Mouse (Mus musculus) liver, postnatal 0 days (tissue): ENCODE data around the gene Zfp346. TPM values are rescaled to one million over a fixed set of nuclear protein-coding genes. Genes with fewer than 3 reads are reported as not detected.

Experiments
- ATAC-seq: fragments of 200-750 bp; cut with Nextera tagmentation; 2 replicates; pipeline ENCODE4 v1.8.0; 2017; ENCODE audit warnings: mild to moderate bottlenecking, moderate library complexity
- DNase-seq: peaks from one replicate; pipeline ENCODE4 v3.0.0-alpha.2; 2016
- H3K27ac ChIP-seq: fragments of 300-500 bp; sonication (generic); 2 replicates; pipeline ENCODE4 v1.5.1; 2014; ENCODE audit warnings: antibody characterized with exemption, moderate library complexity, mild to moderate bottlenecking, low read depth
- H3K27me3 ChIP-seq: fragments of 300-500 bp; sonication (generic); 2 replicates; pipeline ENCODE4 v1.6.1; 2014; ENCODE audit warnings: low read length, control low read depth, mixed read lengths; ENCODE audit not compliant: insufficient read depth
- H3K36me3 ChIP-seq: fragments of 300-500 bp; sonication (generic); replicated peaks from 2 replicates; pipeline ENCODE4 v1.6.1; 2014; ENCODE audit warnings: mild to moderate bottlenecking, control low read depth, low read length, moderate library complexity, mixed read lengths; ENCODE audit not compliant: insufficient read depth
- H3K4me1 ChIP-seq: fragments of 300-500 bp; sonication (generic); 2 replicates; pipeline ENCODE4 v1.6.1; 2014; ENCODE audit warnings: antibody characterized with exemption, mild to moderate bottlenecking, control low read depth; ENCODE audit not compliant: insufficient read depth
- H3K4me2 ChIP-seq: fragments of 300-500 bp; sonication (generic); 2 replicates; pipeline ENCODE4 v1.6.1; 2014; ENCODE audit warnings: low read depth, mild to moderate bottlenecking, low read length, moderate library complexity, mixed read lengths
- H3K4me3 ChIP-seq: fragments of 300-500 bp; sonication (generic); 2 replicates; pipeline ENCODE4 v1.5.1; 2014; ENCODE audit warnings: low read depth, low read length
- H3K9ac ChIP-seq: fragments of 300-500 bp; sonication (generic); replicated peaks from 2 replicates; pipeline ENCODE4 v1.6.1; 2014; ENCODE audit warnings: mild to moderate bottlenecking, moderate library complexity
- H3K9me3 ChIP-seq: fragments of 300-500 bp; sonication (generic); 2 replicates; pipeline ENCODE4 v1.6.1; 2016; ENCODE audit warnings: mild to moderate bottlenecking, control low read depth, low read length, mixed read lengths
- CTCF ChIP-seq: sonication (generic); IDR thresholded peaks from 2 replicates; pipeline ENCODE4 v1.5.1; 2016; ENCODE audit warnings: antibody characterized with exemption, low read depth
- EP300 ChIP-seq: IDR thresholded peaks from 2 replicates; pipeline ENCODE4 v1.6.1; 2016; ENCODE audit warnings: antibody characterized with exemption, low read depth, mild to moderate bottlenecking
- WGBS: fragments of 180-500 bp; shearing (Covaris S2); extraction: QIAGEN DNeasy Blood & Tissue Kit; methylation state at CpG from one replicate; pipeline ENCODE4 v1.1.7; 2014; ENCODE audit not compliant: insufficient replicate concordance; 5-methylcytosine and 5-hydroxymethylcytosine counted together
- polyA plus RNA-seq: library from polyadenylated mRNA; unstranded; fragments of >200 nt; fragmentation: Nextera tagmentation; extraction: Ambion mirVana; gene quantifications from 2 replicates; pipeline ENCODE4 v1.2.1, GENCODE M21; 2015

Zfp346 gene
- polyA plus RNA-seq, 1 experiment from 2014 or later, result 3.6 TPM

- Histone ChIP-seq H3K27ac (no peak overlapping the region), H3K27me3 (no peaks in the 10 kb centered on the region), H3K4me2 (no peak overlapping the region), H3K9me3 (no peaks in the 10 kb centered on the region), H3K9ac (no peak overlapping the region), H3K4me3 (no peak overlapping the region), H3K4me1 (no peaks in the 10 kb centered on the region; the same call in 1 of the 2 replicates), H3K36me3 (peaks cover 18% of the 10 kb centered on the region)
- DNase-seq (no peak), ATAC-seq (peak; percentile 56)
- TF ChIP-seq CTCF (peak; percentile 71), EP300 (no peak)
- 11% methylated on average over 5 of the region's 5 CpGs for WGBS
Observed at GRCm38 (mm10) chr13:55135382-55135781, 30.3 kb downstream of the Zfp346 start.

DNA sequence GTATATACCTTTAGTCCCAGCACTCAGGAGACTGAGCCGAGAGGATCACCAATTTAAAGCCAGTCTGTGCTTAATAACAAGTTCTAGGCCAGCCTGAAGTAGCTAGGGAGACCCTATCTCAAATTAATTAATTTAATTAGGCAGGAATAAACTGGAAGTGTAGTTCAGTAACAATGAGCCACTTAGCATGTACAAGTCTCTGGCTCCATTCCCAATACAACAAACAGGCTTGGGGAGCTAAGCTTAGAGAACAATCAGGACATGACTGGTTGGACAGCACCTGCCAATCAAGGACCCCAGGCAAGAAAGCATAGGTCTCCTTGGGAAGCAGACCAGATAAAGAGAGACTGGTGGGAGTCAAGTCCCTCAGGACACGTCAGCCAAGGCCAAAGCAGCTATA lies 35.2 kb downstream of the Zfp346 start:
- H3K4me3 ChIP-seq, result no peak overlapping the region
- H3K27ac ChIP-seq, result no peak overlapping the region
- H3K36me3 ChIP-seq, result no peaks in the 10 kb centered on the region
- no peak for TF ChIP-seq EP300
- H3K4me1 ChIP-seq, result no peaks in the 10 kb centered on the region; the same call in 1 of the 2 replicates
- no peak overlapping the region for H3K4me2 ChIP-seq
- no peak overlapping the region for H3K9ac ChIP-seq
- no peaks in the 10 kb centered on the region for H3K9me3 ChIP-seq
- no peaks in the 10 kb centered on the region for H3K27me3 ChIP-seq
- ATAC-seq, result no peak
- WGBS, result 68% methylated on average over 2 of the region's 2 CpGs
- DNase-seq, result no peak

DNA sequence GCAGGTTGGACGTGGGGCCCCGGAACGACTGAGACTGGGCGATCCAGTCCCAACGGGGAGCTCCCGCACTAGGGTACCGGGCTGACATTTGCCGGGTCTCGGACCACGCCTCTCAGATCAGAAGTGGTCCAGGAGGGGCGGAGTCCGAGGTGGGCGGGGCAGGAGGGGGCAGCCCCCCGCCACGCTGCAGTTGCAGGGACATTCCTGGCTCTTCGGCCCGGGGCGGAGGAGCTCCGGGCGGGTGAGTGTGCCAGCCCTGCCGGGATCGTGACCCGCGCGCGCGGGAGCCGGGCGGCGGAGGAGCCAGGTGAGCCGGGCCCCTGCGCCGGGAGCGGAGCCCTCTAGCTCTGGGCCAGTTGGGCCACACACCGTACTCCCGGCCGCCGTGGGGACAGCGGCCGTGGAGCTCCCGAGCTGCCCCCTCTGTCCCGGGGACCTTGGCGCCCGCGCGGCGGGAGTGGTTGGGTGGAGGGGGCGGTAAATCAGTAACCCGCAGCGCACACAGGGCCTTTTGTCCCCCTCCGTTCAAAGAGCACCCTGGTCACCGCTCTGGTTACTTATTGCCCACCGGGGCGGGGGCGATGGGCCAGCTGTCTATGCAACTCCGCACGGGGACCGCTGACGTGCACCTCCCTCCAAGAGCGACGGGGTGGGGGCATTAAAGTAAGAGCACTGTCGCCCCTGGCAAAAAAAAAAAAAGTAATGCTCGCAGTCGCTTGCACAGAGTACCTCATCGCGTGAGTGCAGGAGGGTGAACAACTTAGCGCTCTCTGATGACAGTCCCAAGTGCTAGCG lies 47.7 kb downstream of the Zfp346 start, which contains the start of gene Fgfr4:
Gene Fgfr4, plus strand, starts transcription at position 20 of the 795 bp plus-strand sequence.
- peak within 1 kb of the TSS; percentile 52 for H3K4me3 ChIP-seq
- no peaks in the 10 kb centered on the region for H3K36me3 ChIP-seq
- H3K9me3 ChIP-seq, result no peaks in the 10 kb centered on the region
- H3K9ac ChIP-seq, result peak within 1 kb of the TSS; percentile 70
- ATAC-seq (peak; percentile 97), DNase-seq (peak; percentile 78)
- H3K27ac ChIP-seq, result peak within 1 kb of the TSS; percentile 95
- peaks cover 24% of the 10 kb centered on the region for H3K27me3 ChIP-seq
- no peak for TF ChIP-seq CTCF
- no peak for TF ChIP-seq EP300
- peak within 1 kb of the TSS; percentile 68 for H3K4me2 ChIP-seq
- 3% methylated on average over 61 of the region's 68 CpGs for WGBS
- H3K4me1 ChIP-seq, result no peaks in the 10 kb centered on the region

DNA sequence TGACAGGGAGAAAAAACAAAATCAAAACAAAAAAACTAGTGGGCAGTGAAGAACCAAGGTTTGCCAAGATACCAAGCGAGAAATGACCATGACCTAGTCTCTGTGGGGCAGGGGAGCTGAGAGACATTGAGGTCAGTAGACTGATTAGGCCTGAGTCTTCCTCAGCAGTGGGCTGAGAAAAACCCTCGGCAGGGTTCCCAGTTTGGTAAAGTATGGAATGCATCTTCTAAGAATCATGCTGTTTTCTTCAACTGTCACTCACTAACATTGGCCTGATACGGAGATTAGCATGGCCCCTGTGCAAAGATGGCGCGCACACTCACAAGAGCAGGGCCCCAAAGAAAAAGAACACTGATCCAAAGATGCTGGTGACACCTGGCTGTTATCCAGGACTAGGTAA lies 48.8 kb downstream of the Zfp346 start:
- ATAC-seq, result no peak
- H3K27ac ChIP-seq, result no peak overlapping the region; the same call in 1 of the 2 replicates

DNA sequence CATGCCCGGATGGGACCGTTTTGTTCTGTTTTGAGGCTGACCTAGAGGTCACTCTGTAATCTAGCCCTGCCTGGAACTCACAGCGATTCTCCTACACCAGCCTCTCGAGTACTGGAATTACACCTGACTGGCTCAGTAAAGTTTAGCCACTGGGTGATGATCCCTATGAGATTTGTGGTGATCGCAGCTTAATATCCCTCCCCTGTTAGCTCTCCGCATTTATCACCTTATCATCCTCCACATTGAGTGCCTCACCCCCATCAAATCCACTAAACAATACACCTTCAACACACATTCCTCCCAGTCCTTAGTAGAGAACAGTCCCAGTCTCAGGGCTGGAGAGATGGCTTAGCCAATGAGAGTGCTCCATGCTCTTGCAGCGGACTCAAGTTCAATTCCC lies 57.3 kb downstream of the Zfp346 start:
- WGBS, result 63% methylated on average over 7 of the region's 7 CpGs

More for the DNA sequence above, 48.8 kb downstream of the Zfp346 start:
- H3K9ac ChIP-seq, result no peak overlapping the region
- H3K36me3 ChIP-seq, result no peaks in the 10 kb centered on the region
- 70% methylated on average over 5 of the region's 5 CpGs for WGBS
- H3K4me2 ChIP-seq, result peak overlapping the region; percentile 68; the same call in 1 of the 2 replicates
- DNase-seq, result no peak
- TF ChIP-seq CTCF, result no peak
- no peak for TF ChIP-seq EP300
- H3K4me3 ChIP-seq, result no peak overlapping the region
- H3K27me3 ChIP-seq, result peaks cover 24% of the 10 kb centered on the region
- no peaks in the 10 kb centered on the region for H3K9me3 ChIP-seq
- no peaks in the 10 kb centered on the region for H3K4me1 ChIP-seq

DNA sequence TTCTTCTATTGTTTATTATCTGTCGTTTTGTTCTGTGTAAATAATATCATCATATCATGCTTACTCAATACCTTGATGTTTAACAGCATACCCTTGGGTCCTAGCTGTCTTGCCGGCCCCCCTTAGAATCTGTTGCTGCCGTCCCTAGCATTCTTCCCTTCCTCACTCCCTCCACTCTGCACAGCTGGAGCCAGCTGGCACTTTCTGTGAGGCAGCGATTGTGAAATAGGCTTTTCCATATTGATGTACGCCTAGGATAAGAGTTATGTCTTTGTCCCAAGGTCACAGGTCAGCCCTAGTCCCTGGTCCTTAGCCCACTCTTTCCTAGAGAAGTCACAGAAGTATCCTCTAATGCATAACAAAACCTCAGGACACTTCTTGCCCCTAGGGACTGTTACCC lies 58.4 kb downstream of the Zfp346 start:
- no peaks in the 10 kb centered on the region for H3K36me3 ChIP-seq
- H3K27me3 ChIP-seq, result no peaks in the 10 kb centered on the region
- 55% methylated on average over 5 of the region's 5 CpGs for WGBS
- H3K9me3 ChIP-seq, result no peaks in the 10 kb centered on the region
- H3K27ac ChIP-seq, result no peak overlapping the region
- H3K4me1 ChIP-seq, result 0 out of 2 replicates have a peak, but pooled peaks cover 2% of the 10 kb centered on the region
- H3K4me2 ChIP-seq, result no peak overlapping the region
- no peak for DNase-seq
- no peak overlapping the region for H3K4me3 ChIP-seq
- no peak for ATAC-seq
- H3K9ac ChIP-seq, result no peak overlapping the region
- TF ChIP-seq EP300 (no peak), CTCF (no peak)

More for the DNA sequence above, 57.3 kb downstream of the Zfp346 start:
- H3K27ac ChIP-seq, result no peak overlapping the region
- H3K4me1 ChIP-seq, result 0 out of 2 replicates have a peak, but pooled peaks cover 2% of the 10 kb centered on the region
- no peak overlapping the region for H3K4me2 ChIP-seq
- no peak for ATAC-seq
- no peaks in the 10 kb centered on the region for H3K27me3 ChIP-seq
- H3K4me3 ChIP-seq, result no peak overlapping the region
- TF ChIP-seq EP300, result no peak
- no peak for DNase-seq
- no peaks in the 10 kb centered on the region for H3K36me3 ChIP-seq
- H3K9ac ChIP-seq, result no peak overlapping the region
- no peaks in the 10 kb centered on the region for H3K9me3 ChIP-seq
